Mouse (Mus musculus) olfactory bulb, adult 2 months (tissue): ENCODE measurements around the gene Gm49391.

Experiments
- CTCF ChIP-seq: fragments of 200-500 bp; IDR thresholded peaks from 2 replicates; pipeline ENCODE4 v1.5.1; 2012; ENCODE audit warnings: low read depth, mild to moderate bottlenecking, low read length, moderate library complexity; ENCODE audit not compliant: insufficient read depth
- POLR2A ChIP-seq: fragments of 200-500 bp; IDR thresholded peaks from 2 replicates; pipeline ENCODE4 v1.6.1; 2012; ENCODE audit warnings: mild to moderate bottlenecking, low read depth, low read length, moderate library complexity; ENCODE audit not compliant: insufficient read depth

- no peak for TF ChIP-seq CTCF
- no peak for TF ChIP-seq POLR2A
These were observed 72.1 kb downstream of the Gm49391 start, which contains the start of gene 4930486L24Rik for GRCm38 (mm10) chr13:60864281-60864680.
